Mouse (Mus musculus): ENCODE results near the gene Myh6.

DNA sequence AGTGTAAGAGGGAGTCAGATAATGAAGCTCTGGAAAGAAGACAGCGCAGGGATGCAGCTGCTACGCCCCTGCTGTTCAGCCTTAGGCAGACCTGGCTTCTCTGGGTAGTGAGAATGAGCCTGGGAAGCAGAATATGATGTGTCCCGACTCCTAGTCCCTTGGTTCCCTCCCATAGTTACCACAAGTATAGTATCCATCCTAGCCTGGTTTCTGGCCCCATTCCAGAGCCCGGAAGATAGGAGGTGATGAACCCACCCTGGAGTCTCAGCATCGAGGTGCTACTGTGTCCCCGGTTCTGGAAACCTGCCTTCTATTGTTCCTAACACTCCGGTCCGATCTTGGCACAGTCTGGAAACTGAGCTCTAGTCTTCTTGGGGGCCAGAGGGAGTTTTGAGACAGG lies 41.7 kb upstream of the Myh6 start:
- no peak for TF ChIP-seq CTCF (IDR thresholded peaks at IDR 0.05; ENCODE audit: control insufficient read depth, insufficient read depth, insufficient replicate concordance, low read depth, low read length)
- no peak for TF ChIP-seq POLR2A (IDR thresholded peaks at IDR 0.05; ENCODE audit: control insufficient read depth, low read depth, low read length)
